Mouse (Mus musculus): ENCODE data around the gene Ctnnd2. TPM values are rescaled to one million over a fixed set of nuclear protein-coding genes. Genes with fewer than 3 reads are reported as not detected.

Ctnnd2 gene
- polyA plus RNA-seq, 1 experiment from 2014 or later: 1.3 TPM

DNA sequence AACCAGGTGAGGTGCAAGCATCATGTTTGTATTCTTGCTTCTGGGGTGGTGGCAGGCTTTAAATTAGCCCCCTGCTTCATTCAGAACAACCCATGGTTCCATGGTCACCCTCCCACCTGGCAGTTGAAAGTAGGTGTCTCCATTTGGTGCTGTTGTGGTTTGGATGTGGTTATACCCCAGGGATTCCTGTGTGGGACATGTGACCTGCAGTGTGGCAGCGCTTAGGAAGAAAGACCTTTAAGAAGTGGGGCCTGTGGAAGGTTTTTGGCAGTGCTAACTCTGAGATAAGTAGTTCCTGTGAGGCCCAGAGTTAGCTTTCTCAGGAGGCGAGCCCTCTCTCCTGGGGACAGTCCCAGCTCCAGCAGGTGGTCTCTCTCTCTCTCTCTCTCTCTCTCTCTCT, 848.4 kb downstream of the Ctnnd2 start:
- Histone ChIP-seq H3K27ac (ENCODE audit: low read length) (no peak overlapping the region), H3K36me3 (ENCODE audit: control insufficient read depth, insufficient read depth, low read length) (no peaks in the 10 kb centered on the region), H3K9me3 (ENCODE audit: control insufficient read depth, low read length) (no peaks in the 10 kb centered on the region), H3K4me3 (ENCODE audit: low read length) (no peak overlapping the region), H3K9ac (ENCODE audit: low read depth, low read length) (no peak overlapping the region), H3K4me2 (ENCODE audit: low read depth, low read length) (no peak overlapping the region), H3K4me1 (ENCODE audit: control insufficient read depth, insufficient read depth, low read length) (no peaks in the 10 kb centered on the region), H3K27me3 (replicated peaks; ENCODE audit: control insufficient read depth, insufficient read depth, low read length) (no peaks in the 10 kb centered on the region)
- no peak for ATAC-seq
- WGBS: 75% methylated on average over 2 of the region's 2 CpGs

DNA sequence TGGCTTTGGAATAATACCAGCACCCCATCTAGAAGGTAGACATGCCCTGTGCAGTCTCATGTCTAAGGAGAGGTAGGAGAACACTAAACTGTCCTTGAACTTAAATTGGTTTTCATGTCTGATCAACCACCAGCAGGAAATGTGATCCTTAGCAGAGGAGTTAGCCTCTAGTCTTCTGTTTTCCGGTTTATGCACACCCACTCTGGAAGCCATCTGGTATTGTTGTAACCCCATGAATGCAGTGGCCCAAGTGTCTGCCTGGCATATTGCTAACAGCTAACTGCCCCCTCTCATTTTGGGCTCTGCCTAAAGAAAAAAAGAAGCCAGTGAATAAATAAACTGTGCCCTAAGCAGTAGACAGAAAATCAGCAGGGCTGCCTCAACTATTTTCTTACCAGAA, 849.6 kb downstream of the Ctnnd2 start:
- no peak for ATAC-seq

DNA sequence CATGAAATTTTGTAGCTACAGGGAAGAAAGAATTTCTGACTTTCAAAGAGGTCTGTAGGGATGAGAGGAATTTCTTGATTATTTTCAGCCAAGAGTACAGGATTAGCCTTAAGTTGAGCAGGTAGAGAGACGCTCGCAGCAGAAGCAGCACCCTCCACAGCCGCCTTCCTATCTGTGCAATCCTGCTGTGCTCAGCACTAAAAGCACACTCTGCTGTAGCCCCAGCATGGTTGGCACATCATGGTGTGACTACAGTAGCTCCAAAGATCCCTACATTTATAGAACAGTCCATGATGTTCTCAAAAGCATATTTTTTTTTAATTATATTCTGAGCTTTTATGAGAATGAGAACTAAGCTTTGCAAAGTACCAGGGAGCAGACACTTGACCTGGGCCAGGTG, 850.1 kb downstream of the Ctnnd2 start:
- ATAC-seq: no peak
- no peaks in the 10 kb centered on the region for H3K4me1 ChIP-seq (ENCODE audit: control insufficient read depth, insufficient read depth, low read length)
- no peaks in the 10 kb centered on the region for H3K36me3 ChIP-seq (ENCODE audit: control insufficient read depth, insufficient read depth, low read length)
- H3K4me3 ChIP-seq (ENCODE audit: low read length): no peak overlapping the region
- H3K9ac ChIP-seq (ENCODE audit: low read depth, low read length): no peak overlapping the region
- WGBS: 83% methylated on average over 3 of the region's 3 CpGs
- no peaks in the 10 kb centered on the region for H3K27me3 ChIP-seq (replicated peaks; ENCODE audit: control insufficient read depth, insufficient read depth, low read length)
- H3K4me2 ChIP-seq (ENCODE audit: low read depth, low read length): no peak overlapping the region
- H3K27ac ChIP-seq (ENCODE audit: low read length): no peak overlapping the region
- H3K9me3 ChIP-seq (ENCODE audit: control insufficient read depth, low read length): no peaks in the 10 kb centered on the region

More for the DNA sequence above, 849.6 kb downstream of the Ctnnd2 start:
- Histone ChIP-seq H3K36me3 (ENCODE audit: control insufficient read depth, insufficient read depth, low read length) (no peaks in the 10 kb centered on the region), H3K4me2 (ENCODE audit: low read depth, low read length) (no peak overlapping the region), H3K9me3 (ENCODE audit: control insufficient read depth, low read length) (no peaks in the 10 kb centered on the region), H3K4me1 (ENCODE audit: control insufficient read depth, insufficient read depth, low read length) (no peaks in the 10 kb centered on the region), H3K27ac (ENCODE audit: low read length) (no peak overlapping the region), H3K4me3 (ENCODE audit: low read length) (no peak overlapping the region), H3K9ac (ENCODE audit: low read depth, low read length) (no peak overlapping the region), H3K27me3 (replicated peaks; ENCODE audit: control insufficient read depth, insufficient read depth, low read length) (no peaks in the 10 kb centered on the region)
- WGBS: 59% methylated on average over 1 of the region's 1 CpGs

DNA sequence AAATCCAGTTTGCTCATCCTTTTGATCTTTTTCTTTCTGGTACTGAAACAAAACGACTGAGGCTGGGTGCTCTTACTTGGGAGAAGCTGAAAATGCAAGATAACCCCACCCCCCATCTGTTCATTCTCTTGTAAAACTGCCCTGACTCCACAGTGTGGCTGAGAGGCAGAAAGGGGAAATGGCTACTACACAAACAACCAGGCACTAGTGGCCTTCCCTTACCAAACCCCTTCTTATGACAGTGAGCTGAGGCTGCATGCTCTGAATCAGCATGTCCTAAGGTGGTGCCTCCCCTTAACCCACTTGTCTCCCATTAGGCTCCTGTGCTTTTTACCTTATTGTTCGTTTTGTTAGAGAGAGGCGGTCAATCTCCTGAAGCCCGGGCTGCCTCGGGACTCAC, 851.4 kb downstream of the Ctnnd2 start:
- H3K27me3 ChIP-seq (replicated peaks; ENCODE audit: control insufficient read depth, insufficient read depth, low read length): no peaks in the 10 kb centered on the region
- WGBS: 83% methylated on average over 5 of the region's 5 CpGs
- no peak overlapping the region for H3K4me3 ChIP-seq (ENCODE audit: low read length)
- no peaks in the 10 kb centered on the region for H3K4me1 ChIP-seq (ENCODE audit: control insufficient read depth, insufficient read depth, low read length)
- H3K9me3 ChIP-seq (ENCODE audit: control insufficient read depth, low read length): no peaks in the 10 kb centered on the region
- H3K4me2 ChIP-seq (ENCODE audit: low read depth, low read length): no peak overlapping the region
- no peak for ATAC-seq
- H3K27ac ChIP-seq (ENCODE audit: low read length): no peak overlapping the region
- no peaks in the 10 kb centered on the region for H3K36me3 ChIP-seq (ENCODE audit: control insufficient read depth, insufficient read depth, low read length)
- no peak overlapping the region for H3K9ac ChIP-seq (ENCODE audit: low read depth, low read length)

DNA sequence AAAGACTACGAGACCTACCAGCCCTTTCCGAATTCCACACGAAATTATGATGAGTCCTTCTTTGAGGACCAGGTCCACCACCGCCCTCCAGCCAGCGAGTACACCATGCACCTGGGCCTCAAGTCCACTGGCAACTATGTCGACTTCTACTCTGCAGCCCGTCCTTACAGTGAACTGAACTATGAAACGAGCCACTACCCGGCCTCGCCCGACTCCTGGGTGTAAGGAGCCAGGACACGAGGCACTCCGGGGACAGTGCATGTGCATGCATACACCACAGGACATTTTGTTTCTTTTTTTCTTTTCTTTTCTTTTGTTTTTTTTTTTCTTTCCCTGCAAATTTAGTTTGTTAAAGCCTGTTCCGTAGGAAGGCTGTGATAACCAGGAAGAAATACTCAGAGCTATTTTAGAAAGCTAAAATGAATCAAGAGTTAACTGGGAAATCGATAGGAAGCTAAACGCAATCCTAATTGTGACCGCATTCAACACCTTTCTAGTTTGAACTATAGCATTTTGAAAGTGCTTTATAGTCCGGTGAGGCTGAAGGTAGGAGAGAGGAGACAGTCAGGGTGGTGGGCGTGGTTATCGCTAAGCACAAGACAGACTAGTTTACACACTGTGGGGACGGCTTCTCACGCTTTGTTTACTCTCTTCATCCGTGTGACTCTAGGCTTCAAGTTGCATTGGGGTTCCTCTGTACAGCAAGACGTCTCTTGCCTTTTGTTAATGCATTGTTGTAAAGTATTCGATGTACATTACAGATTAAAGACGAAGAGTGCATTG, 855.2 kb downstream of the Ctnnd2 start:
- WGBS: 70% methylated on average over 26 of the region's 26 CpGs
- Histone ChIP-seq H3K4me3 (ENCODE audit: low read length) (no peak overlapping the region), H3K27ac (ENCODE audit: low read length) (no peak overlapping the region), H3K36me3 (ENCODE audit: control insufficient read depth, insufficient read depth, low read length) (no peaks in the 10 kb centered on the region), H3K9ac (ENCODE audit: low read depth, low read length) (no peak overlapping the region), H3K4me1 (ENCODE audit: control insufficient read depth, insufficient read depth, low read length) (no peaks in the 10 kb centered on the region), H3K4me2 (ENCODE audit: low read depth, low read length) (no peak overlapping the region), H3K9me3 (ENCODE audit: control insufficient read depth, low read length) (no peaks in the 10 kb centered on the region), H3K27me3 (replicated peaks; ENCODE audit: control insufficient read depth, insufficient read depth, low read length) (no peaks in the 10 kb centered on the region)
- ATAC-seq: peak; percentile 75

DNA sequence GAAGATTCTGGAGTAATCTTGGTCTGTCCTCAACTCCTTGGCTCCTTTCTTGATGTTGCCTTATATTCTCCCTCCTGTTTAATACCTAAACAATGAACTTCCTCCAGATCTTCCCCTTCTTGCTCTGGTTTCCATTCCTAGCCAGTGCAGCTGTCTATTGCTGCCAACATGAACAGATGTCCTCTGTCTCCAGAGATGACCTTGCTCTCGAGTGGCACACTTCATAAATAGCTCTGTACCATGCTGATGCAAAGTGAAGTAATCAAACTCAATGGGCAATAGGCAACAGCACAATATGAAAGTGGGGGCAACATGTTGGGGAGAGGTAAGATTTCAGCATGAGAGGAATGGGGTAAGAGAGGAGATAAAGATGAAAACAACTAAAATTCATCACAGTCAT, 872.6 kb downstream of the Ctnnd2 start:
- no peak for ATAC-seq
- no peaks in the 10 kb centered on the region for H3K36me3 ChIP-seq (ENCODE audit: control insufficient read depth, insufficient read depth, low read length)
- no peaks in the 10 kb centered on the region for H3K27me3 ChIP-seq (replicated peaks; ENCODE audit: control insufficient read depth, insufficient read depth, low read length)
- no peak overlapping the region for H3K4me3 ChIP-seq (ENCODE audit: low read length)
- H3K4me1 ChIP-seq (ENCODE audit: control insufficient read depth, insufficient read depth, low read length): no peaks in the 10 kb centered on the region
- 42% methylated on average over 1 of the region's 1 CpGs for WGBS
- H3K27ac ChIP-seq (ENCODE audit: low read length): no peak overlapping the region
- H3K9ac ChIP-seq (ENCODE audit: low read depth, low read length): no peak overlapping the region
- no peak overlapping the region for H3K4me2 ChIP-seq (ENCODE audit: low read depth, low read length)
- no peaks in the 10 kb centered on the region for H3K9me3 ChIP-seq (ENCODE audit: control insufficient read depth, low read length)

DNA sequence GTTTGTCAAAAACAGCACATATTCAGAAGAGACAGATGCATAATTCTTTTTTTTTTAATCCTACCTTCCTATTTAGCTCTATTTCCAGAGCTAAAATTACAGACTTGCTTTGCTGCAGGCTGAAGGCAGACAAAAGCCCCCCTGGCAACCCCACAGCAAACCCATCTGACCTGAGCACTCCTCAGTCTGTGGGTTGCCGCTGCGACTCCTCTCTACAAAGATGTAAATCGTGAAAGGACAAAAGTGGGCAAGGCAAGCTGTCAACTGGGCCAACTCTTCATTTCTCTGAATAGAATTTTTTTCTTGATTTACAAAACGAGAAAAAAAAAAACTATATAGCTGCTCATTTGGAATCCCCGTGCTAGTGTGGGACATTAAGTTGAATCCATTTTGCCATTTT, 879.1 kb downstream of the Ctnnd2 start:
- 81% methylated on average over 5 of the region's 5 CpGs for WGBS
- H3K4me2 ChIP-seq (ENCODE audit: low read depth, low read length): no peak overlapping the region
- no peak for ATAC-seq

DNA sequence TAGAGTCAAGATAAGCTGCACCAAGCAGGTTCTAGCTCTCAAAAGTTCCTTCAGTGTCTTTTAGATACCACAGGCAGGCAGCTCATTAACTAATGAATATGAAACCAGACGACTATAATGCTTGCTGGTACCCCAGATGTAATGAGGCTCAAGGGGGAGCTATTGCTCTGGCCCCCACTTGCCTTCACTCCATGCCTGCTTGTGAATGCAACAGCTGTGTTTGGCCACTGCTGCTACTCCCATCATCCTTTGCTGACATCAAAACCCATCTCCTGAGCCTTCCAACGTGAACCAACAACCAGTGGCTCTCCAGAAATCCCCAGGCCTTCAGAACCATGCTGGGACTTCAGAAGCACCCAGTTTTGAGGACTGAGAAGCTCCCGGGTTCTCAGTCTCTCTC, 883.8 kb downstream of the Ctnnd2 start:
- no peaks in the 10 kb centered on the region for H3K27me3 ChIP-seq (replicated peaks; ENCODE audit: control insufficient read depth, insufficient read depth, low read length)
- H3K9ac ChIP-seq (ENCODE audit: low read depth, low read length): no peak overlapping the region
- 65% methylated on average over 3 of the region's 3 CpGs for whole genome bisulfite sequencing
- no peaks in the 10 kb centered on the region for H3K36me3 ChIP-seq (ENCODE audit: control insufficient read depth, insufficient read depth, low read length)
- no peak for ATAC-seq
- H3K27ac ChIP-seq (ENCODE audit: low read length): no peak overlapping the region
- H3K4me1 ChIP-seq (ENCODE audit: control insufficient read depth, insufficient read depth, low read length): no peaks in the 10 kb centered on the region
- no peak overlapping the region for H3K4me3 ChIP-seq (ENCODE audit: low read length)
- H3K4me2 ChIP-seq (ENCODE audit: low read depth, low read length): no peak overlapping the region
- no peaks in the 10 kb centered on the region for H3K9me3 ChIP-seq (ENCODE audit: control insufficient read depth, low read length)

More for the DNA sequence above, 879.1 kb downstream of the Ctnnd2 start:
- H3K27me3 ChIP-seq (replicated peaks; ENCODE audit: control insufficient read depth, insufficient read depth, low read length): no peaks in the 10 kb centered on the region
- H3K36me3 ChIP-seq (ENCODE audit: control insufficient read depth, insufficient read depth, low read length): no peaks in the 10 kb centered on the region
- no peaks in the 10 kb centered on the region for H3K9me3 ChIP-seq (ENCODE audit: control insufficient read depth, low read length)
- no peak overlapping the region for H3K9ac ChIP-seq (ENCODE audit: low read depth, low read length)
- no peaks in the 10 kb centered on the region for H3K4me1 ChIP-seq (ENCODE audit: control insufficient read depth, insufficient read depth, low read length)
- H3K4me3 ChIP-seq (ENCODE audit: low read length): no peak overlapping the region
- no peak overlapping the region for H3K27ac ChIP-seq (ENCODE audit: low read length)

DNA sequence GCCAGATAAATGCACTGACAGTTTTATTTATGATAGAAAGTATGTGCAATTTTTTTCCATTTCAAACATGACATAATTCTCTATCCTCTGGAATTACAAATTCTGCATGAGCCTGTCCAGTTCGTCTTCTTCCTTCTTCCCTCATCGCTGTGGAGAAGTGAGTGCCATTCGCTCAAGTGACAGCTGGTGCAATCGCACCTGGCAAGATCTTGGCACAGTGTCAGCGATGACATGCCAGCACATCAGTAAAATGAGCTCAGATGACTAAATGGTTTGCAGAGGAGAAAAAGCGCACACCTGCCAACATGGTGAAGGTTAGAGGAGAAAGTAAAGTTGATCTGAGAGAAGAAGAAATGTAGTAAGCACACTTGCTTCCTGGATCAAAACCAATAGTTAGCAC, 885.9 kb downstream of the Ctnnd2 start:
- Histone ChIP-seq H3K4me3 (ENCODE audit: low read length) (no peak overlapping the region), H3K36me3 (ENCODE audit: control insufficient read depth, insufficient read depth, low read length) (no peaks in the 10 kb centered on the region), H3K4me2 (ENCODE audit: low read depth, low read length) (no peak overlapping the region), H3K4me1 (ENCODE audit: control insufficient read depth, insufficient read depth, low read length) (no peaks in the 10 kb centered on the region), H3K9ac (ENCODE audit: low read depth, low read length) (no peak overlapping the region), H3K27ac (ENCODE audit: low read length) (no peak overlapping the region), H3K9me3 (ENCODE audit: control insufficient read depth, low read length) (no peaks in the 10 kb centered on the region), H3K27me3 (replicated peaks; ENCODE audit: control insufficient read depth, insufficient read depth, low read length) (no peaks in the 10 kb centered on the region)
- WGBS: 82% methylated on average over 6 of the region's 6 CpGs
- no peak for ATAC-seq

DNA sequence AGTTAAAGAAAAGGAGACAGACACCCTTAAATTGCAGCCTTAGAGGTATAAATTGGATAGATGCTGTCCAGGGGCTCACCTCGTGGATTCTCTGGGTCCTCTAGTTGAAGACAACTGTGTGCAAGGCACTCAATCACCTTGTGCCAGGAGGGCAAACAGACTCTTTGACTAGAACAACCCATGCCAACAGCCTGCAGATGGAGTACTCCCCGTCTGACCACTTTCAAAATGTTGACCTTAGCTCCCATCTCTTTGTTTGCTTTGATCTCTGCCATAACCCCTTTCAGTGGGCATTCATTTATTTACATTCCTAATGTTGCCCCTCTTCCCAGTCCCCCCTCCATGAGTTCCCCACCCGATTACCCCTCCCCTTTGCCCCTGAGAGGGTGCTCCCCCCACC, 891.3 kb downstream of the Ctnnd2 start:
- H3K4me3 ChIP-seq (ENCODE audit: low read length): no peak overlapping the region
- no peak for ATAC-seq
- no peaks in the 10 kb centered on the region for H3K36me3 ChIP-seq (ENCODE audit: control insufficient read depth, insufficient read depth, low read length)
- H3K9ac ChIP-seq (ENCODE audit: low read depth, low read length): no peak overlapping the region
- H3K4me1 ChIP-seq (ENCODE audit: control insufficient read depth, insufficient read depth, low read length): no peaks in the 10 kb centered on the region
- no peaks in the 10 kb centered on the region for H3K9me3 ChIP-seq (ENCODE audit: control insufficient read depth, low read length)
- 40% methylated on average over 3 of the region's 3 CpGs for WGBS
- H3K4me2 ChIP-seq (ENCODE audit: low read depth, low read length): no peak overlapping the region
- no peak overlapping the region for H3K27ac ChIP-seq (ENCODE audit: low read length)
- no peaks in the 10 kb centered on the region for H3K27me3 ChIP-seq (replicated peaks; ENCODE audit: control insufficient read depth, insufficient read depth, low read length)
